Comparison of ENCODE assay signal across 27 mouse cellular contexts in the genomic region with DNA sequence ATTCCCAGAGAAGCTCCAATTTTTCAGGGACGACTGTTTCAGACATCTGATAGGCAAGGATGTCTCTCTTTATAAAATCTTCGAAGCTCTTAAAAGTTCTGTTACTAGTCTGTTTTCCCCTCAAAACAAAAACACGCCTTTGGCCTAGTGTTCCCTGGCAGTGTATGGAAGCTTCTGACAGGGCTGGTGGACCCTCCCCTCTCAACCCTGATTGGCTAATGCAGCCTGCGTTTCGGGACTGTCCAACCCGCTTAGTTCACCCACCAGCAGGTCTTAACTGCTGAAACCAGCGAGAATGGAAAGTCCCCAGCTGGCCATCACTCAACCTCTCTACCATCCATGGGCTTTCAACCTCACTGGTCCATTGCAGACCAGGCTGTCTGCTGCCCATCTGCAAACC.
DNase-seq lines count a peak whose midpoint lies in the region; ATAC-seq and TF ChIP-seq lines count a peak whose summit lies in the region.
"Had no signal": no experiment of that assay in that cellular context is flagged by ENCODE, and none has a peak within 500 bp of the region (broad histone marks: within the 10 kb centered on the region; RNA-seq: fewer than 3 reads in every experiment).

No protein-coding gene starts in this region.

- no peaks in the 10 kb centered on the region for H3K36me3 ChIP-seq in forebrain, postnatal 0 days (ENCODE audit: insufficient read depth)
- no peaks in the 10 kb centered on the region for H3K36me3 ChIP-seq in forebrain, embryonic 14.5 days (ENCODE audit: control insufficient read depth, insufficient read depth, low read length)
- H3K36me3 ChIP-seq in hindbrain, postnatal 0 days (ENCODE audit: insufficient read depth, low read length): no peaks in the 10 kb centered on the region
- H3K36me3 ChIP-seq in hindbrain, embryonic 16.5 days (ENCODE audit: control insufficient read depth, insufficient read depth, low read length): no peaks in the 10 kb centered on the region
- no peaks in the 10 kb centered on the region for H3K36me3 ChIP-seq in lung, postnatal 0 days (ENCODE audit: insufficient read depth, low read length)
- H3K36me3 ChIP-seq in testis, adult 2 months (ENCODE audit: control insufficient read depth, insufficient read depth, low read length): no peaks in the 10 kb centered on the region
- H3K36me3 ChIP-seq: embryonic facial prominence, embryonic 10.5 days; embryonic facial prominence, embryonic 13.5 days; forebrain, embryonic 12.5 days; hindbrain, embryonic 10.5 days; hindbrain, embryonic 13.5 days had no signal

- H3K4me1 ChIP-seq in forebrain, postnatal 0 days (ENCODE audit: insufficient read depth): no peaks in the 10 kb centered on the region
- no peaks in the 10 kb centered on the region for H3K4me1 ChIP-seq in forebrain, embryonic 14.5 days (ENCODE audit: control insufficient read depth, insufficient read depth, low read length)
- no peaks in the 10 kb centered on the region for H3K4me1 ChIP-seq in hindbrain, postnatal 0 days (ENCODE audit: insufficient read depth, low read length)
- no peaks in the 10 kb centered on the region for H3K4me1 ChIP-seq in hindbrain, embryonic 16.5 days (ENCODE audit: control insufficient read depth, insufficient read depth, low read depth, low read length)
- 0 out of 2 replicates have a peak, but pooled peaks cover 2% of the 10 kb centered on the region for H3K4me1 ChIP-seq in lung, postnatal 0 days (ENCODE audit: insufficient read depth, low read depth, low read length)
- H3K4me1 ChIP-seq in testis, adult 2 months (ENCODE audit: control insufficient read depth, insufficient read depth, low read length): no peaks in the 10 kb centered on the region
- H3K4me1 ChIP-seq: embryonic facial prominence, embryonic 10.5 days; embryonic facial prominence, embryonic 13.5 days; forebrain, embryonic 12.5 days; hindbrain, embryonic 13.5 days had no signal

- WGBS in forebrain, postnatal 0 days: 78% methylated on average over 7 of the region's 7 CpGs
- 79% methylated on average over 7 of the region's 7 CpGs for WGBS in forebrain, embryonic 14.5 days
- WGBS in hindbrain, postnatal 0 days: 84% methylated on average over 7 of the region's 7 CpGs
- 84% methylated on average over 7 of the region's 7 CpGs for WGBS in hindbrain, embryonic 16.5 days
- 51% methylated on average over 7 of the region's 7 CpGs for WGBS in lung, postnatal 0 days

- H3K27me3 ChIP-seq in forebrain, postnatal 0 days (ENCODE audit: insufficient read depth, low read length): no peaks in the 10 kb centered on the region
- no peaks in the 10 kb centered on the region for H3K27me3 ChIP-seq in forebrain, embryonic 14.5 days (replicated peaks; ENCODE audit: control insufficient read depth, insufficient read depth, low read length)
- no peaks in the 10 kb centered on the region for H3K27me3 ChIP-seq in hindbrain, postnatal 0 days (ENCODE audit: insufficient read depth, low read length)
- H3K27me3 ChIP-seq in hindbrain, embryonic 16.5 days (replicated peaks; ENCODE audit: control insufficient read depth, insufficient read depth, low read length): no peaks in the 10 kb centered on the region
- no peaks in the 10 kb centered on the region for H3K27me3 ChIP-seq in lung, postnatal 0 days (replicated peaks; ENCODE audit: insufficient read depth, low read length)
- no peaks in the 10 kb centered on the region for H3K27me3 ChIP-seq in testis, adult 2 months (ENCODE audit: control insufficient read depth, insufficient read depth, low read length)
- H3K27me3 ChIP-seq: embryonic facial prominence, embryonic 13.5 days; forebrain, embryonic 12.5 days; hindbrain, embryonic 13.5 days had no signal

- TF ChIP-seq CTCF in forebrain, postnatal 0 days (IDR thresholded peaks at IDR 0.05; ENCODE audit: low read depth): no peak
- TF ChIP-seq CTCF in hindbrain, postnatal 0 days (IDR thresholded peaks at IDR 0.05; ENCODE audit: low read depth): no peak
- TF ChIP-seq CTCF in lung, postnatal 0 days (IDR thresholded peaks at IDR 0.05): no peak
- TF ChIP-seq CTCF in testis, adult 2 months (IDR thresholded peaks at IDR 0.05; ENCODE audit: control insufficient read depth, insufficient read depth, insufficient replicate concordance, low read depth, low read length): no peak

- no peak overlapping the region for H3K27ac ChIP-seq in forebrain, postnatal 0 days (ENCODE audit: low read depth, low read length)
- no peak overlapping the region for H3K27ac ChIP-seq in forebrain, embryonic 14.5 days (ENCODE audit: low read depth, low read length)
- no peak overlapping the region for H3K27ac ChIP-seq in hindbrain, postnatal 0 days
- H3K27ac ChIP-seq in hindbrain, embryonic 16.5 days (ENCODE audit: low read depth, low read length): no peak overlapping the region
- H3K27ac ChIP-seq in lung, postnatal 0 days (ENCODE audit: low read length): no peak overlapping the region
- H3K27ac ChIP-seq in testis, adult 2 months (ENCODE audit: control insufficient read depth, insufficient read depth, low read depth, low read length): no peak overlapping the region
- H3K27ac ChIP-seq: embryonic facial prominence, embryonic 10.5 days; embryonic facial prominence, embryonic 13.5 days; forebrain, embryonic 12.5 days; hindbrain, embryonic 10.5 days; hindbrain, embryonic 13.5 days had no signal

- no peaks in the 10 kb centered on the region for H3K9me3 ChIP-seq in forebrain, postnatal 0 days (ENCODE audit: low read length)
- no peaks in the 10 kb centered on the region for H3K9me3 ChIP-seq in forebrain, embryonic 14.5 days (replicated peaks; ENCODE audit: control insufficient read depth, low read length)
- no peaks in the 10 kb centered on the region for H3K9me3 ChIP-seq in hindbrain, postnatal 0 days (ENCODE audit: low read length)
- H3K9me3 ChIP-seq in hindbrain, embryonic 16.5 days (ENCODE audit: control insufficient read depth, low read length): no peaks in the 10 kb centered on the region
- no peaks in the 10 kb centered on the region for H3K9me3 ChIP-seq in lung, postnatal 0 days (ENCODE audit: low read length)
- H3K9me3 ChIP-seq: embryonic facial prominence, embryonic 10.5 days; embryonic facial prominence, embryonic 13.5 days; forebrain, embryonic 12.5 days; hindbrain, embryonic 10.5 days; hindbrain, embryonic 13.5 days had no signal

- no peak overlapping the region for H3K9ac ChIP-seq in forebrain, postnatal 0 days
- H3K9ac ChIP-seq in forebrain, embryonic 14.5 days (ENCODE audit: low read length): no peak overlapping the region
- H3K9ac ChIP-seq in hindbrain, postnatal 0 days (replicated peaks; ENCODE audit: low read length): no peak overlapping the region
- no peak overlapping the region for H3K9ac ChIP-seq in hindbrain, embryonic 16.5 days (ENCODE audit: low read depth, low read length)
- no peak overlapping the region for H3K9ac ChIP-seq in lung, postnatal 0 days (replicated peaks; ENCODE audit: low read depth)
- H3K9ac ChIP-seq: embryonic facial prominence, embryonic 13.5 days; forebrain, embryonic 12.5 days; hindbrain, embryonic 13.5 days had no signal

- no peak for TF ChIP-seq POLR2A in testis, adult 2 months (IDR thresholded peaks at IDR 0.05; ENCODE audit: control insufficient read depth, low read depth, low read length)

- no peak for DNase-seq in forebrain, postnatal 0 days
- no peak for DNase-seq in forebrain, embryonic 14.5 days (ENCODE audit: low spot score)
- DNase-seq in hindbrain, postnatal 0 days (ENCODE audit: low spot score): no peak
- no peak for DNase-seq in lung, postnatal 0 days (ENCODE audit: low spot score)
- DNase-seq in lung, postnatal 4 days: no peak
- no peak for DNase-seq in testis, postnatal 14 days (ENCODE audit: low spot score)
- DNase-seq: adrenal gland, adult 8-10 months; adrenal gland, postnatal 25 days; cerebellum, adult 11-12 months; cerebellum, adult 8-10 months; cerebellum, postnatal 10 days; cerebellum, postnatal 36 days; embryo, embryonic 11 days; gastrocnemius, postnatal 10 days; gastrocnemius, postnatal 36 days; heart, postnatal 36 days had no signal

- TF ChIP-seq EP300 in lung, postnatal 0 days (IDR thresholded peaks at IDR 0.05): no peak

- no peak overlapping the region for H3K4me2 ChIP-seq in forebrain, postnatal 0 days (ENCODE audit: low read depth)
- H3K4me2 ChIP-seq in forebrain, embryonic 14.5 days (ENCODE audit: low read length): no peak overlapping the region
- no peak overlapping the region for H3K4me2 ChIP-seq in hindbrain, postnatal 0 days (ENCODE audit: low read depth, low read length)
- no peak overlapping the region for H3K4me2 ChIP-seq in hindbrain, embryonic 16.5 days (ENCODE audit: low read length)
- H3K4me2 ChIP-seq in lung, postnatal 0 days (replicated peaks; ENCODE audit: low read depth, low read length): no peak overlapping the region
- H3K4me2 ChIP-seq: embryonic facial prominence, embryonic 13.5 days; forebrain, embryonic 12.5 days; heart, embryonic 11.5 days; hindbrain, embryonic 13.5 days had no signal

- peak; percentile 63; the same call in 1 of the 2 replicates for ATAC-seq in forebrain, postnatal 0 days
- ATAC-seq in forebrain, embryonic 14.5 days: no peak
- ATAC-seq in hindbrain, postnatal 0 days: 0 out of 2 replicates have a peak, but pooled peaks have one; percentile 18
- no peak for ATAC-seq in hindbrain, embryonic 16.5 days
- ATAC-seq in lung, postnatal 0 days: peak; percentile 47; the same call in 1 of the 2 replicates
- ATAC-seq: activated CD4-positive, CD25-positive, alpha-beta regulatory T cell, adult 4 months; forebrain, embryonic 16.5 days had no signal

- H3K4me3 ChIP-seq in forebrain, postnatal 0 days (ENCODE audit: low read depth, low read length): no peak overlapping the region
- no peak overlapping the region for H3K4me3 ChIP-seq in forebrain, embryonic 14.5 days (ENCODE audit: low read depth, low read length)
- H3K4me3 ChIP-seq in hindbrain, postnatal 0 days (ENCODE audit: low read length): no peak overlapping the region
- no peak overlapping the region for H3K4me3 ChIP-seq in hindbrain, embryonic 16.5 days (ENCODE audit: low read length)
- H3K4me3 ChIP-seq in lung, postnatal 0 days (ENCODE audit: low read depth, low read length): no peak overlapping the region
- H3K4me3 ChIP-seq in testis, adult 2 months (ENCODE audit: control insufficient read depth, low read depth, low read length): peak overlapping the region; percentile 3; the same call in 1 of the 2 replicates
- H3K4me3 ChIP-seq: embryonic facial prominence, embryonic 10.5 days; embryonic facial prominence, embryonic 13.5 days; erythroblast, embryonic 14.5 days; forebrain, embryonic 12.5 days; hindbrain, embryonic 10.5 days; hindbrain, embryonic 13.5 days had no signal

Comparison
In these comparisons a context has a peak if more than half of its experiments do, and no peak if none do; other contexts are left out.
1. ATAC-seq: peak in forebrain, postnatal 0 days (single experiment), hindbrain, postnatal 0 days (single experiment) and lung, postnatal 0 days (single experiment); none in forebrain, embryonic 14.5 days (single experiment) and hindbrain, embryonic 16.5 days (single experiment).